Mouse (Mus musculus): ENCODE measurements around the gene Map3k7cl. TPM values are rescaled to one million over a fixed set of nuclear protein-coding genes. Genes with fewer than 3 reads are reported as not detected.
A peak's percentile ranks its signal among the peaks of the same experiment; 100 is the strongest.

The Map3k7cl gene
- polyA plus RNA-seq, 1 experiment from 2014 or later, result 0.13 TPM

- ATAC-seq (ENCODE audit: insufficient number of reproducible peaks, low FRiP score), result no peak
- Histone ChIP-seq H3K4me1 (replicated peaks) (no peaks in the 10 kb centered on the region), H3K27me3 (replicated peaks) (no peaks in the 10 kb centered on the region), H3K27ac (ENCODE audit: poor library complexity, severe bottlenecking) (no peak overlapping the region), H3K9ac (no peak overlapping the region), H3K4me2 (no peak overlapping the region), H3K36me3 (no peaks in the 10 kb centered on the region), H3K4me3 (no peak overlapping the region), H3K9me3 (replicated peaks) (no peaks in the 10 kb centered on the region)
- WGBS, result 39% methylated on average over 1 of the region's 1 CpGs
Observed at GRCm38 (mm10) chr16:87638098-87638497, 85.0 kb downstream of the Map3k7cl start.

- Histone ChIP-seq H3K9me3 (replicated peaks) (no peaks in the 10 kb centered on the region), H3K4me2 (no peak overlapping the region), H3K4me1 (replicated peaks) (peaks cover 21% of the 10 kb centered on the region), H3K27ac (ENCODE audit: poor library complexity, severe bottlenecking) (no peak overlapping the region), H3K27me3 (replicated peaks) (no peaks in the 10 kb centered on the region), H3K9ac (no peak overlapping the region), H3K36me3 (no peaks in the 10 kb centered on the region), H3K4me3 (no peak overlapping the region)
- 88% methylated on average over 7 of the region's 7 CpGs for WGBS
- ATAC-seq (ENCODE audit: insufficient number of reproducible peaks, low FRiP score), result no peak
Observed at GRCm38 (mm10) chr16:87642234-87642633, 89.1 kb downstream of the Map3k7cl start.

GRCm38 (mm10) chr16:87644111-87644770, 91.1 kb downstream of the Map3k7cl start:
- no peaks in the 10 kb centered on the region for H3K27me3 ChIP-seq (replicated peaks)
- peak overlapping the region; percentile 36; the same call in 1 of the 2 replicates for H3K27ac ChIP-seq (ENCODE audit: poor library complexity, severe bottlenecking)
- peak overlapping the region; percentile 25; the same call in 1 of the 2 replicates for H3K4me2 ChIP-seq
- no peaks in the 10 kb centered on the region for H3K36me3 ChIP-seq
- H3K4me3 ChIP-seq, result no peak overlapping the region
- WGBS, result 40% methylated on average over 14 of the region's 14 CpGs
- H3K9me3 ChIP-seq (replicated peaks), result no peaks in the 10 kb centered on the region
- H3K9ac ChIP-seq, result no peak overlapping the region
- no peak for ATAC-seq (ENCODE audit: insufficient number of reproducible peaks, low FRiP score)
- peaks cover 21% of the 10 kb centered on the region for H3K4me1 ChIP-seq (replicated peaks)

Other genes starting within 250 kb of the Map3k7cl start
- gene N6amt1, start 199.1 kb upstream of the Map3k7cl start, polyA plus RNA-seq (2016; fragmentation: Nextera tagmentation; extraction: Ambion mirVana), result 22.5 and 24.4 TPM in 2 replicates
- gene Ltn1, start 120.7 kb upstream of the Map3k7cl start, polyA plus RNA-seq (2016; fragmentation: Nextera tagmentation; extraction: Ambion mirVana), result 26.6 and 29.6 TPM in 2 replicates
- 11.3 and 13.1 TPM in 2 replicates for gene Rwdd2b, start 112.8 kb upstream of the Map3k7cl start, polyA plus RNA-seq (2016; fragmentation: Nextera tagmentation; extraction: Ambion mirVana)
- 35.8 and 37.0 TPM in 2 replicates for gene Usp16, start 98.6 kb upstream of the Map3k7cl start, polyA plus RNA-seq (2016; fragmentation: Nextera tagmentation; extraction: Ambion mirVana)
- 335 and 346 TPM in 2 replicates for gene Cct8, start 57.5 kb upstream of the Map3k7cl start, polyA plus RNA-seq (2016; fragmentation: Nextera tagmentation; extraction: Ambion mirVana)
- 9.6 and 11.6 TPM in 2 replicates for gene Bach1, start 145.6 kb downstream of the Map3k7cl start, polyA plus RNA-seq (2016; fragmentation: Nextera tagmentation; extraction: Ambion mirVana)

Measured in heart, embryonic 12.5 days (tissue).